Mouse (Mus musculus) limb, embryonic 12.5 days (tissue): ENCODE measurements around the gene Slc17a3. TPM values are rescaled to one million over a fixed set of nuclear protein-coding genes. Genes with fewer than 3 reads are reported as not detected.
A peak's percentile ranks its signal among the peaks of the same experiment; 100 is the strongest.

Experiments used
- ATAC-seq: fragments of 200-750 bp; cut with Nextera tagmentation; 2 replicates; pipeline ENCODE4 v1.8.0; 2017; ENCODE audit warnings: low read depth, moderate TSS enrichment; ENCODE audit not compliant: insufficient number of reproducible peaks, insufficient read depth, low FRiP score, low TSS enrichment
- H3K27ac ChIP-seq: fragments of 300-500 bp; sonication (generic); 2 replicates; pipeline ENCODE4 v1.5.1; 2016; ENCODE audit warnings: mild to moderate bottlenecking, moderate library complexity
- H3K27me3 ChIP-seq: fragments of 300-500 bp; sonication (generic); 2 replicates; pipeline ENCODE4 v1.6.1; 2016; ENCODE audit warnings: mild to moderate bottlenecking, moderate library complexity
- H3K36me3 ChIP-seq: fragments of 300-500 bp; sonication (generic); 2 replicates; pipeline ENCODE4 v1.6.1; 2016; ENCODE audit warnings: mild to moderate bottlenecking, moderate library complexity
- H3K4me1 ChIP-seq: fragments of 300-500 bp; sonication (generic); replicated peaks from 2 replicates; pipeline ENCODE4 v1.6.1; 2016
- H3K4me2 ChIP-seq: fragments of 300-500 bp; sonication (generic); 2 replicates; pipeline ENCODE4 v1.6.1; 2016; ENCODE audit warnings: mild to moderate bottlenecking, moderate library complexity
- H3K4me3 ChIP-seq: fragments of 300-500 bp; sonication (generic); replicated peaks from 2 replicates; pipeline ENCODE4 v1.5.1; 2016; ENCODE audit warnings: mild to moderate bottlenecking
- H3K9ac ChIP-seq: fragments of 300-500 bp; sonication (generic); replicated peaks from 2 replicates; pipeline ENCODE4 v1.6.1; 2016; ENCODE audit warnings: mild to moderate bottlenecking, moderate library complexity
- H3K9me3 ChIP-seq: fragments of 300-500 bp; sonication (generic); 2 replicates; pipeline ENCODE4 v1.6.1; 2016; ENCODE audit warnings: mild to moderate bottlenecking, moderate library complexity
- WGBS: fragments of 180-500 bp; shearing (Covaris S2); methylation state at CpG from one replicate; pipeline ENCODE4 v1.1.7; 2016; 5-methylcytosine and 5-hydroxymethylcytosine counted together
- polyA plus RNA-seq: library from polyadenylated mRNA; unstranded; fragments of >200 nt; fragmentation: Nextera tagmentation; extraction: Ambion mirVana; gene quantifications from 2 replicates; pipeline ENCODE4 v1.2.1, GENCODE M21; 2016

Gene Slc17a3
- polyA plus RNA-seq, 1 experiment from 2014 or later = not detected

DNA sequence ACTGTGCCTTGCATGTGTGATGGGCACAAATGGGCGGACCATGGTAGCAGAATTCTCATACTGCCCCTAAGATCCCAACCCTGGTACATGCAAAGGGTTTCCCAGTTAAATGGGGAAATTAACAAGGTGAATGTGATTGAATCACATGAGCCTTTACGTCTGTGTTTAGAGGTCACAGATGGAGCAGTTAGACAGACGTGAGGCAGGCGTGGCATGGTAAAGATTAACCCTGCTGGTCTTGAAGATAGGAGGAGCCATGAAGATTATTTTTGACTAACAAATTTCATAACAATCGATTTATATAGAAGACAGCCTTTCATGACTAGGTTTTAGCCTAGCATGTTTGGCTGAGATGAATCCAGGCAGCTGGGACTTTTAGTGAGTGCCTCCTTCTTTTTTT lies 33.9 kb downstream of the Slc17a3 start:
- Histone ChIP-seq H3K4me2 (no peak overlapping the region), H3K9ac (no peak overlapping the region), H3K4me3 (no peak overlapping the region), H3K36me3 (no peaks in the 10 kb centered on the region), H3K27ac (no peak overlapping the region), H3K9me3 (no peaks in the 10 kb centered on the region), H3K27me3 (no peaks in the 10 kb centered on the region), H3K4me1 (peaks cover 2% of the 10 kb centered on the region; the same call in 1 of the 2 replicates)
- no peak for ATAC-seq
- WGBS = 77% methylated on average over 5 of the region's 5 CpGs

DNA sequence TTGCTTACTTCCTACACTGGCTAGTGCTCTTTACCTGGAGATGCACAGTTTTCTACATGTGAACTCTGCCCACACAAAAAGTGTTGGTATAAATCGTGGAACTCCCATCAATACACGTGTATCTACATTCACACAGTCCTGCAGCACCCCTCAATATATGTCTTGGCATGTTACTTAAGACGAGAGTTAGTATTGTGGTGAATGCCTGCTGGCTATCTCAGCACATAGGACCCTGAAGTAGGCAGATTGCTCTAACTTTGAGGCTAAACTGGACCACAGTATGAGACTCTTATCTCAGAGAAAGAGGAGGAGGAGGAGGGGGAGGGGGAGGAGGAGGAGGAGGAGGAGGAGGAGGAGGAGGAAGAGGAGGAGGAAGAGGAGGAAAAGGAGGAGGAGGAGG lies 39.9 kb downstream of the Slc17a3 start:
- no peaks in the 10 kb centered on the region for H3K36me3 ChIP-seq
- H3K4me3 ChIP-seq = no peak overlapping the region
- H3K27ac ChIP-seq = no peak overlapping the region
- no peak overlapping the region for H3K9ac ChIP-seq
- no peaks in the 10 kb centered on the region for H3K9me3 ChIP-seq
- WGBS = 77% methylated on average over 3 of the region's 3 CpGs
- no peaks in the 10 kb centered on the region for H3K27me3 ChIP-seq
- H3K4me1 ChIP-seq = no peaks in the 10 kb centered on the region
- ATAC-seq = no peak
- no peak overlapping the region for H3K4me2 ChIP-seq

DNA sequence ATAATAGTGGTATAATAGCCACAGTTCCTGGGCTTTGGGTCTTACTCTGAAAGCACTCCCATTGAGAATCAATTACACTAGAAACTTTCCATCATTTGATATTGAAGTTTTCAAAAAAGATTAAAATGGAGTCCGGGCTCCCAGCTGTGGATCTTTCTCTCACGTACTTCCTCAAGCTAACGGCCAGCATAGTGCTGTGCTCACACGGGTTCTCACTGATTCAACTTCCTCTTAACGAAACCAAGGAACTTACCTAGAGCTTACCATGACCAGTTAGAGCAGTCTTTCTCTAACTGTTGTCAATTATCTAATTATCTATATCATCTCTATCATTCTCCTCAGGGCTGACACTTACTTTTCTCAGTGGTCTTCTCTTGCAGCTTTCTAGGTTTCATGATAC lies 40.4 kb downstream of the Slc17a3 start:
- Histone ChIP-seq H3K4me3 (no peak overlapping the region), H3K4me2 (no peak overlapping the region), H3K9ac (no peak overlapping the region), H3K27ac (no peak overlapping the region), H3K9me3 (no peaks in the 10 kb centered on the region), H3K27me3 (no peaks in the 10 kb centered on the region), H3K4me1 (no peaks in the 10 kb centered on the region), H3K36me3 (no peaks in the 10 kb centered on the region)
- no peak for ATAC-seq
- 78% methylated on average over 5 of the region's 5 CpGs for WGBS

DNA sequence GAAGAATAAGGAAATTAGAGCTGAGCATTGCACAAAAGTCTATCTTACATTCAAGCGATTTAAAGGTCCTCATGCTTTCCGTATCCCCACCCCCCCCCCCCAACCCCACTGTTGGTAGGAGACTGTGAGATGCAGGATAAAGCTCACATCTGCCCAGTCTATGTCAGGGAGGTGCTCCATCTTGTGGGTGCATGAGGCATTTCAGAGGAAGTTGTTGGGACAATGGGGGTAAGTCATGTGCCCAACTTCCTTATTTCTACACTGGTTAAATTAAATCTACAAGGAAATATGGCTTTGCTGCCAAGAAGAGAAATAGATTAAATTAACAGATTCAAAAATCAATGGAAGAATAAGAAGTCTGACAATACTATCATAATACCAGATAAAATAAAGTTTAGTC lies 46.3 kb downstream of the Slc17a3 start:
- H3K27me3 ChIP-seq = no peaks in the 10 kb centered on the region
- no peak overlapping the region for H3K4me2 ChIP-seq
- H3K9ac ChIP-seq = no peak overlapping the region
- H3K27ac ChIP-seq = no peak overlapping the region
- H3K9me3 ChIP-seq = no peaks in the 10 kb centered on the region
- WGBS = 47% methylated on average over 2 of the region's 2 CpGs
- no peak for ATAC-seq
- H3K36me3 ChIP-seq = no peaks in the 10 kb centered on the region
- no peak overlapping the region for H3K4me3 ChIP-seq
- H3K4me1 ChIP-seq = peaks cover 10% of the 10 kb centered on the region

DNA sequence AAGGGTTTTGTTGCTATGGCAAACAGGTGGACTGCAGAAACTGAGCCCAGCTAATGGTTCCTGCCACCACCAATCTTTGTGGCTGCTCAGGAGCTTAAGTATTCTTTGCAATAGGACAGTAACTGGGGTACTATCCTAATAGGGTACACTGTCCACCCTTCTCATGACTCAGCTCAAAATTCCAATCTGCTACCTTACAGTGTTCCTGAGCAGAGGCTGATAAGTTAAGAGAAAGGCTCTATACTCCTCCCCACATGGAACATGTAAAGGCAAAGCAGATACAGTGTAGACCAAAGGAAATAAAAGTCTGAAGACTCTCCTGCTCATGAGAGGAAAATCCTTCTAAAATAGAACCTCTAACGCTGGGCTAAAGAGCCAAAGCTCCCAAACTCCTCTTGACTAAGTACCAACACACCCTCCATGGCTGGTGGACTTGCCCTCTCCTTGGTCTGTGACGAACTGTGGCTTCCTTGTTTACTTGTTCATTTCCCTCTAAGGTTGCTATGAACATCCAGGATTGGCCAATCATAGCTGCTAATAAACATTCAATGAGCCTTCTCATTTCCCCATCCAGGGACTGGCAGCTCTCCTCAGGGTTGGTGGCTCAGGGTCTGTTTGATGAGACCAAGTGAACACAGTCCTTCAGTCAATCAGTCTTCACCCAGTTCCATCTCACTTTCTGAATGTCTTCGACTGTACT lies 47.9 kb downstream of the Slc17a3 start:
- ATAC-seq = no peak

DNA sequence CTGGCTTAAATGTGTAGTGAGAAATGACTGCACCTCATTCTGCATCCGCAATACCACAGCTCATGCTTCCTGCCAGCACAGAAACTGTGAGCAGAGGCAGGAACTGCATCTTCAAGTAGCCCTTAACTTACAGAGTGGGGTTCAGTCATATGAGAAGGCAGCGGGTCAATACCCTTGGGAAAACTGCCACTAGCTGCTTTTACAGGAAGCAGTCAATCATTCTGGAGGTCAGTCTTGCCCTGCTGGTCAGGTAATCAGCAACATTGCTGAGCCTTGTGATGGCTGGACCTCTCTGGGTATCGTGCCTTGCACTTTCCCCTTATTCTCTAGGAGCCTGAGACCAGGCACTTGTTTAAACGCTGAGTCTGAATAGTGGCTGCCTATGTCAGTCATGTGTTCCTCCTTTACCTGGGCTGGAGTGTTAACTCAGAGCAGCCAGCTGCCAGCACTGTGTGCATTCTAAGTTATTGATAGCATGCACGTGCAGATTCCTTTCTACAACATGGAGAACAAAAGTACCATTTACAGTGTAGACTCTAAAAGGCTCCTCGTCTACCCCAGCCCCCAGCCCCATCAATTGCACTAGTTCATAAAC lies 49.9 kb downstream of the Slc17a3 start:
- Histone ChIP-seq H3K36me3 (no peaks in the 10 kb centered on the region), H3K4me2 (no peak overlapping the region), H3K4me3 (no peak overlapping the region), H3K27ac (peak overlapping the region; percentile 45; the same call in 1 of the 2 replicates), H3K9ac (no peak overlapping the region), H3K4me1 (peaks cover 10% of the 10 kb centered on the region), H3K9me3 (no peaks in the 10 kb centered on the region), H3K27me3 (no peaks in the 10 kb centered on the region)
- ATAC-seq = peak; percentile 63; the same call in 1 of the 2 replicates
- 42% methylated on average over 6 of the region's 6 CpGs for WGBS

More for the DNA sequence above, 47.9 kb downstream of the Slc17a3 start:
- Histone ChIP-seq H3K36me3 (no peaks in the 10 kb centered on the region), H3K9ac (no peak overlapping the region), H3K27me3 (no peaks in the 10 kb centered on the region), H3K4me3 (no peak overlapping the region), H3K4me1 (peaks cover 10% of the 10 kb centered on the region), H3K4me2 (no peak overlapping the region), H3K27ac (no peak overlapping the region), H3K9me3 (no peaks in the 10 kb centered on the region)
- 68% methylated on average over 3 of the region's 3 CpGs for whole genome bisulfite sequencing

DNA sequence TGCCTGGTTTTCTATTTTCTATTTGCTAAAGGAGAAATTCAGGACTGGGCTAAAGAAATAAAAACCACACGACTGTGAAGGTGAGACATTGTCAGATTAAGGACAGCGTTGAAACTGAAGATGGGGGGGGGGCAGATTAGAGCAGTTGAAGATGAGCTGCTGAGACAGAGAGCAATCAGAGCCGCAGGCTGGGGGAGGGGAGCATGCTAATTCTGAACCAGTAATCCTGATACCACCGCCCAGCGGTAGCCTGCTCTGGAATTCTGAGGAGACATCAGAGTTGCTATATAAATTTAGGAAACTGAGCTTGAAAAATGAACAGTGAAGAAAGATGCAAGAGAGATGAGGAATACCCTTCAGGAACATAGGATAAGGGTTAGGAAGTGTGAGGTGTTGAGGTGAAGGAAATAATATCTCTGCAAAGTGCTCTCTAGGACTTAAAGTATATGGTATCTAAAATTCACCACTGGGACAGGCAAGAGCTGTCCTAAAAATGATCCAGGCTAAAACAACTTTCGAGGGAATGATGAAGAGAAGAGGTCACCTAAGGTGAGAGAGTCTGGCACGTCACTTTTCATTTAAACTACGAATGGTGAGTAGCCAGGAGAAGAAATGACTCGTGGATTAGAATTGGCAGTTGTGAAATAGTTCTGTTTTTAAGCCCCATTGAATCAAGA lies 53.5 kb downstream of the Slc17a3 start:
- WGBS = 48% methylated on average over 9 of the region's 9 CpGs
- no peak overlapping the region for H3K4me2 ChIP-seq
- no peaks in the 10 kb centered on the region for H3K9me3 ChIP-seq
- peaks cover 10% of the 10 kb centered on the region for H3K4me1 ChIP-seq
- no peak overlapping the region for H3K9ac ChIP-seq
- H3K4me3 ChIP-seq = no peak overlapping the region
- H3K27ac ChIP-seq = no peak overlapping the region
- H3K36me3 ChIP-seq = no peaks in the 10 kb centered on the region
- H3K27me3 ChIP-seq = no peaks in the 10 kb centered on the region
- ATAC-seq = no peak

DNA sequence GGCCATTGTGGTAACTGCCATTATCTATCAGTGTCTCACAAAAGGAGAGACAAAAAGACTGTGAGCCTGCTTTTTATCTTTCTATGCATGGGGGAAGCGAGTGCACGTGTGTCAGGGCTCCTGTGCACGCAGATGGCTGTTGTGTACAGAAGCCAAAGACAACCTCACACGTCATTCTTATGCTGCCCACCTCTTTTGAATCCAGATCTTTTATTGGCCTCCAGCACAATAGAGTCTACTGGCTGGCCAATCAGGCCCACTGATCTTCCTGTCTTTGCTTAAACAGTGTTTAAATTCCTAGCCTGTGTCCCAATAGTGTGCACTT lies 54.0 kb downstream of the Slc17a3 start:
- peaks cover 10% of the 10 kb centered on the region for H3K4me1 ChIP-seq
- H3K36me3 ChIP-seq = no peaks in the 10 kb centered on the region
- H3K4me2 ChIP-seq = no peak overlapping the region
- no peak overlapping the region for H3K9ac ChIP-seq
- WGBS = 82% methylated on average over 4 of the region's 4 CpGs
- no peak overlapping the region for H3K4me3 ChIP-seq
- H3K9me3 ChIP-seq = no peaks in the 10 kb centered on the region
- no peak overlapping the region for H3K27ac ChIP-seq
- no peaks in the 10 kb centered on the region for H3K27me3 ChIP-seq
- no peak for ATAC-seq

DNA sequence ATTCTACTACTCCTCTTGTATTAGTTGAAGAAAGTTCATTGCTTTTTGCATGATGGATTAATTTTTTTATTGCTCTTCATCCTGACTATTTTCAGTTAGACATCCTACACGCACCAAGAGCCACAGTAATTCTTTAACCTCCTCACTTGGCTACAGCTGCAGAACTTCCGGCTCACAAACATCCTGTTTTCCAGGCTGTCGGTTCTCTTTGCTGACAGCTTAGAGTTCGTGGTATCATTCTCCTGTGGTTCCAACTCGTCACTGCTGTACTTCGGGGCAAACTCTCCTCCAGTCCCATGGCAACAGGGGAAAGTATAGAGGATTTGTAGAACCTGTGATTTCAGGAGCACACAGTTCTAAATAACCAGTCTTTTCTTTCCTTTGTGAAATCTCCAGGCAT lies 59.0 kb downstream of the Slc17a3 start:
- Histone ChIP-seq H3K4me2 (no peak overlapping the region), H3K27ac (no peak overlapping the region), H3K27me3 (no peaks in the 10 kb centered on the region), H3K4me3 (no peak overlapping the region), H3K9ac (no peak overlapping the region), H3K36me3 (no peaks in the 10 kb centered on the region), H3K9me3 (no peaks in the 10 kb centered on the region), H3K4me1 (no peaks in the 10 kb centered on the region)
- no peak for ATAC-seq
- 71% methylated on average over 6 of the region's 6 CpGs for WGBS

DNA sequence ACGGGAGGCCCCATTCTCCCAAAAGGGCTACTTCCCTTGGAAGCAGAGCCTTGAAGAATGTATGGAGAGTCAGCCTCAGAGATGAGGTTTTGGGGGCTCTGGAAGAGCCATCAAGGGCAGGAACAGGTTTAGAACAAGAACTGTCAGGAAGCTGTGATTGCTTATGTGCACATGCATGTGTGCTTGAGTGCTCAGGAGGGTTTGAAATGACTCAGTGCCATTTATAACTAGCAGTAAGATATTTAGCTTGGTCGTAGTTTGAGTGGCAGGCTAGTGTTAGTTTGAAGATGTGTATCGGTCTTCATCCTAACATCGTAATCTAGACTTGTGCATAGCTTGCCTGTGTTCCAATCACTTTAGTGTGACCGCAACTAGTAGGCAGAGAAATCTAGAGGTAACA lies 67.7 kb downstream of the Slc17a3 start:
- ATAC-seq = no peak
- WGBS = 95% methylated on average over 5 of the region's 5 CpGs
- no peaks in the 10 kb centered on the region for H3K27me3 ChIP-seq
- H3K4me2 ChIP-seq = no peak overlapping the region
- H3K4me3 ChIP-seq = no peak overlapping the region
- no peaks in the 10 kb centered on the region for H3K36me3 ChIP-seq
- no peaks in the 10 kb centered on the region for H3K9me3 ChIP-seq
- no peak overlapping the region for H3K27ac ChIP-seq
- no peak overlapping the region for H3K9ac ChIP-seq
- H3K4me1 ChIP-seq = no peaks in the 10 kb centered on the region

DNA sequence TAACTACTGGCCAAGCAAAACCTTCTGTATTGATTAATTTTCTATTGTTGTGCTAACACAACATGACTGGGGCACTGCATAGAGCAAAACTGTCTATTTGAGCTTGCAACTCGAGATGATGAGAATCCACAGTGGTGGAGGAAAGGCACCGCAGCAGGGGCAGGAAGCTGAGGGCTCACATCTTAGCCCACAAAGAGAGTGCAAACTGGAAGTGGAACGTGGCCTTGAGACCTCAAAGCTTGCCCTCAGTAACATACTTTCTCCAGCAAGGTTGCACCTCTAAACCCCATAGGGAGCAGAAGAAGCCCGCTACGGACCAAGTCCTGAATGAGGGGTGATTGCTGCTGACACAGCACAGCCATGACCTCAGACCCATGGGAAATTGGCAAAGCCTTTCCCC lies 70.9 kb downstream of the Slc17a3 start:
- no peak overlapping the region for H3K9ac ChIP-seq
- H3K36me3 ChIP-seq = no peaks in the 10 kb centered on the region
- no peaks in the 10 kb centered on the region for H3K27me3 ChIP-seq
- no peak for ATAC-seq
- H3K9me3 ChIP-seq = no peaks in the 10 kb centered on the region
- peaks cover 7% of the 10 kb centered on the region; the same call in 1 of the 2 replicates for H3K4me1 ChIP-seq
- 83% methylated on average over 5 of the region's 5 CpGs for WGBS
- no peak overlapping the region for H3K27ac ChIP-seq
- no peak overlapping the region for H3K4me2 ChIP-seq
- H3K4me3 ChIP-seq = no peak overlapping the region
